ENCODE assay signal across 17 mouse cellular contexts in genomic region chr6:113160106-113160505, GRCm38 (mm10). TPM values are rescaled to one million over a fixed set of nuclear protein-coding genes. Genes with fewer than 3 reads are reported as not detected.
DNase-seq lines count a peak whose midpoint lies in the region; TF ChIP-seq lines count a peak whose summit lies in the region.
"Had no signal": no experiment of that assay in that cellular context is flagged by ENCODE, and none has a peak within 500 bp of the region (broad histone marks: within the 10 kb centered on the region; RNA-seq: fewer than 3 reads in every experiment).

No protein-coding gene starts in this region.

- TF ChIP-seq CTCF in testis, adult 2 months (IDR thresholded peaks at IDR 0.05; ENCODE audit: control insufficient read depth, insufficient read depth, insufficient replicate concordance, low read depth, low read length): no peak

- H3K9me3 ChIP-seq in heart, embryonic 10.5 days: no peaks in the 10 kb centered on the region
- H3K9me3 ChIP-seq: G1E had no signal

- H3K27me3 ChIP-seq in heart, embryonic 10.5 days (ENCODE audit: insufficient read depth, poor library complexity, severe bottlenecking): no peaks in the 10 kb centered on the region
- H3K27me3 ChIP-seq in testis, adult 2 months (ENCODE audit: control insufficient read depth, insufficient read depth, low read length): no peaks in the 10 kb centered on the region
- H3K27me3 ChIP-seq: CH12.LX, Patski had no signal

- no peaks in the 10 kb centered on the region for H3K4me1 ChIP-seq in heart, embryonic 10.5 days
- no peaks in the 10 kb centered on the region for H3K4me1 ChIP-seq in testis, adult 2 months (ENCODE audit: control insufficient read depth, insufficient read depth, low read length)

- WGBS in heart, embryonic 10.5 days: 95% methylated on average over 10 of the region's 10 CpGs

- H3K4me3 ChIP-seq in heart, embryonic 10.5 days: no peak overlapping the region
- H3K4me3 ChIP-seq in testis, adult 2 months (ENCODE audit: control insufficient read depth, low read depth, low read length): peak overlapping the region; percentile 56

- H3K36me3 ChIP-seq in heart, embryonic 10.5 days: peaks cover 30% of the 10 kb centered on the region
- H3K36me3 ChIP-seq in testis, adult 2 months (ENCODE audit: control insufficient read depth, insufficient read depth, low read length): no peaks in the 10 kb centered on the region

- no peak; the same call in 1 of the 2 replicates for TF ChIP-seq POLR2A in testis, adult 2 months (IDR thresholded peaks at IDR 0.05; ENCODE audit: control insufficient read depth, low read depth, low read length)

- DNase-seq in heart, adult 11 months: peak; percentile 77
- no peak for DNase-seq in heart, embryonic 10.5 days (ENCODE audit: low spot score)
- no peak for DNase-seq in testis, postnatal 10 days (ENCODE audit: low spot score)
- DNase-seq: adrenal gland, adult 2 months; adrenal gland, adult 8-10 months; adrenal gland, postnatal 10 days; adrenal gland, postnatal 14 days; adrenal gland, postnatal 25 days; adrenal gland, postnatal 36 days; B cell, adult 2 months; cerebellum, adult 11 months; cerebellum, adult 11-12 months; cerebellum, adult 18-20 months had no signal

- H3K27ac ChIP-seq in heart, embryonic 10.5 days: no peak overlapping the region
- H3K27ac ChIP-seq in testis, adult 2 months (ENCODE audit: control insufficient read depth, insufficient read depth, low read depth, low read length): no peak overlapping the region; the same call in 1 of the 2 replicates

RNA-seq across cellular contexts. Expression of gene Lhfpl4, which starts 35.1 kb away (rescaled TPM):
- 0.49 and 1.0 TPM in 2 replicates for polyA plus RNA-seq in heart, embryonic 10.5 days (2016; fragmentation: Nextera tagmentation; extraction: Ambion mirVana)
- polyA plus RNA-seq in testis, adult 2 months (2012; rRNA removed): 0.49 and 0.65 TPM in 2 replicates
- polyA plus RNA-seq: G1E had no signal
